Mouse (Mus musculus): ENCODE data around the gene Lats2.
"Not testable (repeated sequence)": the region's sequence is repeated elsewhere in the genome, so short reads cannot be mapped to it uniquely, and the experiment has no call there.

The Lats2 gene

DNA sequence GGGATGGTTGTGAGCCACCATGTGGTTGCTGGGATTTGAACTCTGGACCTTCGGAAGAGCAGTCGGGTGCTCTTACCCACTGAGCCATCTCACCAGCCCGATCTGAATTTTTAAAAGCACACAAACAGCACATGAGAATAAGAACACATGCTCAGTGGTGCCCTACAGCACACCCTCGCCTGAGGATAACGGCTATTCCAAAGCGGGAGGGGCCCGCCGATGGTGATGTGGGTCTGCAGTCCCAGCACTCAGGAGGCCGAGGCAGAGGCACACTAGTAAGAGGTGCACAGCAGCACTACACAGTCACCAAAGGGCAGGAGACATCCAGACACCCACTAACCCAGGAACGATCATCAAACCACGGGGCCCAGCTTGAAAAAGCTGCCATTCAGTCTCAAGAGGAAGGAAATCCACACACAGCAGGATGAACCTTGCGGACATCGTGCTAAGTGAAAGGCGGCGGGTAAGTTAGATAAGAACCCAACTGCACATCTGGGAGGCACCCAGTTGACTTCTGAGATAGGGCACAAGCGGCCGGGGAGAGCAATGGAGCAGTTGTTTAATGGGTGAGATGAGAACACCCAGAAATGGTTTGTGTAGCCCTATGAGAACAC is 65.6 kb downstream of the Lats2 start:
- no peak for DNase-seq

DNA sequence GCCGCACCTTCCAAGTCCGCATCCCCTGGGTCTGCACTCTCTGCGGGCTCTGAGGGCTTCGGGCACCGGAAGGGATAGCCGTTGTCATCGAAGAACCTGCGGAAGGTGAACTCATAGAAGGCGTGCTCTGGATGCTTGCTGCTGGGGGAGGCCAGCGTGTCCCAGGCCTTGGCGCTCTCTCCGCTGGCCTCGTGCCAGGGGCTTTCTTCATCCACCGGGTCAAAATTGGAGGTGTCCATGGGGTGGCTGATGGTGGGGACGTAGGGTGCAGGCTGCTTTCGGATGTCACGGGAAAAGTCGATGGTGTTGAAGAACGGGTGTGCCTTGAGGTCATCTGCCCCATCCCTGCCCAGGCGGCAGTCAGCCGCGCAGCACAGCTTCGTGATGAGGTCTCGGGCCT is 66.9 kb downstream of the Lats2 start:
- no peak for DNase-seq

DNA sequence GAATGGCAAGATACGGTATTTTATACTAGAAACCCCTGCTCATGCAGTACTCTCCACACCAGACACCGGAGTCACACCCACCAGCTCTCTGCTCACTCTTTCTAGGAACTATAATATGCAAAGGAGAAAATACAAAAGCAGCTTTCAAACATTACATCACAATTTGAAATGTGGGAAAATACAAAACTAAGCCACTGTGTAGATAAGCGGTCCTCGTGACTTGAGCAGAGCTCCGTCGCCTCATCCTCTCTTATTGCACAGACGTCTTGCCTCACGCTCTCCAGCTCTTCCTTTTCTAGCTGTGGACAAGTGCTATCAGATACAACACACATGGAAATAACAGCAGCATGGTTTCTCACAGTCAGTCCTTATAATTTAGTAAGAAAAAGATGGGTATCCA is 67.5 kb downstream of the Lats2 start:
- DNase-seq = no peak

DNA sequence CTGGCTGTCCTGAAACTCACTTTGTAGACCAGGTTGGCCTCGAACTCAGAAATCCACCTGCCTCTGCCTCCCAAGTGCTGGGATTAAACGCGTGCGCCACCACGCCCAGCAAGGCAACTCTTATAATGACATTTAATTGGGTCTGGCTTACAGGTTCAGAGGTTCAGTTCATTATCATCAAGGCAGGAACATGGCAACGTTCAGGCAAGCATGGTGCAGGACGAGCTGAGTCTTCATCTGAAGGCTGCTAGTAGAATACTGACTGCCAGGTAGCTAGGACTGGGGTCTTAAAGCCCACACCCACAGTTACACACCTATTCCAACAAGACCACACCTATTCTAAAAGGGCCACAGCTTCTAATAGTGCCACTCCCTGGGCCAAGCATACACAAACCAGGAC is 70.1 kb downstream of the Lats2 start:
- not testable (repeated sequence) for DNase-seq

DNA sequence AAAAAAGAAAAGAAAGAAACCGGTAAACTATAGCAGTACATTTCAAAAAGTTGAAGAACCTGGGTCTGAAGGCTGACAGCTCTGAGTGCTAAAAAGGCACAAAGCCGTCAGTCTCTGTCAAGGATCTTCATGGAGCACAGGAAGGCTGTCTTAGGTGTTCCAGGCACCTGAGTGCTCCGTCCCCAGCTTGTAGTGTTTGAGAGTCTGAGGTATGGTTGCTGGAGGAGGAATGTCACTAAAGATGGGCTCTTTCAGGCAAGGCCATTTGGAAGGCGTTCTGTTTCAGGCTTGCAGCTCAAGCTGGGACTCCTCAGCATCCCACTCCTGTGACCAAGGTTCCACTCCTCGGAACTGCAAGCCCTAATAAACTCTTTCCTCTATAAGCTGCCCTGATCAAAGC is 70.7 kb downstream of the Lats2 start:
- no peak for DNase-seq

DNA sequence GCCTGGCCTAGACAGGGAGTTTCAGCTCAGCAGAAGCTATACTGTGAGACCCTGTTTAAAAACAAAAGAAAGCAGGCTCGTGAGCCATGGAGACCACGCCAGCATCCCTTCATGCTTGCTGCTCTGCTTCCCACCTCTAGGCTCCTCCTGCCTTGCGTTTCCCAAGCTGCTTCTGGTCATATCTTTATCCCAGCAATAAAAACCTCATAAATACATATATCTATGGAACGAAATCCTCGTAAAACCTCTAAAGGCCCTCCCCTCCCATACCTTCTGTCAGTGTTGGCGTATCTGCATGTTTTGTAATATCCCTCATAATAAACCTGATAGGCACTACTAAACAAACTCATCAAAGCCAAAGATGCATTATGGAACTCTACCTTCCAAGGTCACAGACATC is 71.5 kb downstream of the Lats2 start:
- no peak for DNase-seq

DNA sequence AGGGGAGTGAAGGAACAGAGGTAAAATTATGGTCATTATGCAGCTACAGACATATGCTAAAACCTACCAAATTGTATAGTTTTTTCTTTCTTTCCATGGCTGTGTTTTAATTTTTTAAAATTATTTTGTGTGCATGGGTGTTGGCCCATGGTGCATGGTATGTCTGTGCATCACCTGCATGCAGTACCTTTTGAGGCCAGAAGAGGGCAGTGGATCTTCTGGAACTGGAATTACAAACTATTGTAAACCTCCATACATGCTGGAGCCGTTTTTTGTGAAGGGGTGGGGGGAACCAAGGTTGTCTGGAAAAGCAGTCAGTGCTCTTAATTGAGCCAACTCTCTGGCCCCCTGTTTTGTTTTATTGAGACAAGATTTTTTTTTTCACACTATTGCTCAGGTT is 73.6 kb downstream of the Lats2 start:
- DNase-seq = no peak

DNA sequence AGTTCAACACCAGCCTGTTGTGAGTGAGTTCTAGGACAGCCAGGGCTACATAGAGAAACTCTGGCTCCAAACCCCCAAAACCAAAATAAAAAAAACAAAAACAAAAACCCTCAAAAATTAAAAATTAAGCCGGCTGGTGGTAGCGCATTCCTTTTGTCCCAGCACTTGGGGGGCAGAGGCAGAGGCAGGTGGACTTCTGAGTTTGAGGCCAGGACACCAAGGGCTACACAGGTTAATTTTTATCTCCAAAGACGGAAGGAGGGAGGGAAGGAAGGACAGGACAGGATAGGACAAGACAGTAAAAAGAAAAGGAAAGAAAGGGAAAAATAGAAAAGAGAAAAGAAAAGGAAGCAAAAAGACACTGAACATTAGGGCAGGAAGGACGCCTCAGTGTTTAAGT is 75.4 kb downstream of the Lats2 start:
- DNase-seq = no peak

DNA sequence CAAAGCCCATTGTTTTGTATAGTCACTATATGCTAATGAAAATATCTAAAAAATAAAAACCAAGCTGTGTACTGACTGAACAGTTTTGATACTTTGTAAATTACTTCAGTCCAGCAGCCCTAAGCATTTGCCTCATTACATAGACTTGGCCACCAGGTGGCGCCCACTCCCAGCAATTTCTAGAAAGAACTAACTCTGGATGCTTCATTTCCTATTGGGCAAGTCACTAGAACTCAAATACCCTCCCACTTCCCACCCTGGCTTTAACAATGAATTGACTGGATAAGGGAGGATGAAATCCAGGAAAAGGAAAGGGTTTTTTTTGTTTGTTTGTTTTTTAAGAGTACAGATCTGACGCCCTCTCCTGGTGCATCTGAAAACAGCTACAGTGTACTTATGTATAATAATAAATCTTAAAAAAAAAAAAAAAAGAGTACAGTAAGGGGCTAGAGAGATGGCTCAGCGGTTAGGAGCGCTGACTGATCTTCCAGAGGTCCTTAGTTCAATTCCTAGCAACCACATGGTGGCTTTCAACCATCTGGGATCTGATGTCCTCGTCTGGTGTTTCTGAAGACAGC is 78.1 kb downstream of the Lats2 start:
- DNase-seq = peak; percentile 58

DNA sequence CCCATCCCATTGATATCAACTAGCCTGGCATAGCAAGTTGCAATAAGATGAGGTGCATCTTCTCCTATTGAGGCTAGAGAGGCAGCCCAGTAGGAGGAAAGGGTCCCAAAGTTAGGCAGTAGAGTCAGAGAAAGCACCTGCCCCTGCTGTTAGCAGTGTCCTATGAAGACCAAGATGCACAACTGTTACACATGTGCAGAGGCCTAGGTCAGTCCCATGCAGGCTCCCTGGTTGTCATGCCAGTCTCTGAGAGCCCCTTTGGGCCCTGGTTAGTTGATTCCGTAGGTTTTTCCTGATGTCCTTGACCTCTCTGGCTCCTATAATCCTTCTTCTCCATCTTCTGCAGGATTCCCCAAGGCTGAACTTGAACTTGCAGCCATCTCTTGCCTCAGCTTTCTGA is 78.7 kb downstream of the Lats2 start:
- DNase-seq = no peak

DNA sequence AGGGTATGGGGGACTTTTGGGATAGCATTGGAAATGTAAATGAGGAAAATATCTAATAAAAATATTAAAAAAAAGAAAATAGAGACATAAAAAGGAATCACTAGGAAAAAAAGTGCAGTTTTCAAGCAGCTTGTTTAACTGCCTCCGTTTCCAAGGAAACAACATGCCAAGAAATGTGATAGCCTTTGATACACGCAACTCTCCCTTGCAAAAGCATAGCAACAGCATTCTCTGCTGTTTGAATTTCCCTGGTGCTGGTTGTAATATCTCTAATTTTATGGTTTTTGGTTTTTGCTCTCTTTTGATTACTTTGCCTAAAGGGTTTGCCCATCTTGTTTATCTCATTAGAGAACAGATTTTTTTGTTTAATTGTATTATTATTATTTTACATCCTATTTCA is 82.7 kb downstream of the Lats2 start:
- no peak for DNase-seq

DNA sequence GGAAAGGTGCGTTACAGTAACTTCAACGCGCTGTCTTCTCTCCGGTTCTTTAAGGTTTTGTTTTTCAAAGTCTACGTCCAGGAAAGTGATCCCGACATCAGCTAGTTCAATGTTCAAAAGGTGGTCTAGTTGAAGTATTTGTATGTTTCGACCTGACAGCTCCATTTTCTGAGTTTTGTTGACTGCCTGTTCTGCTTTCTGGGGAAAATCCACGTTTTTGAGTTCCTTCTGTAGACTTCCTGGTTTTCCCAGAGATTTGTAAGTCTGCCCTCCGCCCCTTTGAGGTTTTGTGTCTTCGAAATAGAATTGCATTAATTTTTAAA is 92.6 kb downstream of the Lats2 start:
- DNase-seq = no peak

DNA sequence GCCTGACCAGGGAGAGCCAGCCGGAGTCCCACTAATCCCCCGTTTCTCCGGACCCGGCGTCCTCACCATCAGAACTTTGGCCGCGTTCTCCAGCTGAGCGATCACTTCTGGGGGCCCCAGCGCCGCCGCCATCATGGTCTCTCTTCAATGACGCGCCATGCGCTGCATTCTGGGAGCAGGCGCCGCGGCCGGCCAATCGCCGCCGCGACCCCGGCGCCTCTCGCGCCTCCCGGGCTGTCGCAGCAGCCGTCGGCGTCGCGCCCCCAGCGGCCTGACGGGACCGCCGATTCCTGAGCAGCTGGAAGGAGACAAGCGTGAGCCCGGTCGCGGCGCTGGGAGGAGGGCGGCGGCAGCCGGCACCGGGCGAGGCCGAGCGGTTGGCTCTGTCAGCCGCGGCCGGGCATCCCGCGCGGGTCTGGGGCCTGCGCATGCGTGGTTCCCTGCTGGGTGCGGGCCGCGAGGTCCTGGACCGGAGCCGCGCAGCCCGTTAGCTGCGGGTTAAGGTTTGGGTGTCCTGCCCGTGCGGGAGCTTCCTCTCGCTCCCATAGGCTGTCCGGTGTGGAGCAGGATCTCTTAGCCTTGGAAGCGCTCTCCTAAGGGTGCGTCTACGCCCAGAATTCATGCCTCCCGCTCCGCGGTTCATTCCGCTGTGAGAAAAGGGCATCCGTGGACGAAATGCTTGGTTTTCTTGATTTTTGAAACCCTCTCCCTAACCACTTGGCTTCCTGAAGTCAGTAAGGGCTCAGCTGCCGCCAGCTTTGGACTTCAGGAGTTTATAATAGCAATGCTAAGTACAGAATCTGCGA is 93.2 kb downstream of the Lats2 start, which contains the start of gene Xpo4:
TSS of gene Xpo4 (minus strand) at position 609 of the 806 bp plus-strand sequence.
- peak; percentile 84 for DNase-seq

DNA sequence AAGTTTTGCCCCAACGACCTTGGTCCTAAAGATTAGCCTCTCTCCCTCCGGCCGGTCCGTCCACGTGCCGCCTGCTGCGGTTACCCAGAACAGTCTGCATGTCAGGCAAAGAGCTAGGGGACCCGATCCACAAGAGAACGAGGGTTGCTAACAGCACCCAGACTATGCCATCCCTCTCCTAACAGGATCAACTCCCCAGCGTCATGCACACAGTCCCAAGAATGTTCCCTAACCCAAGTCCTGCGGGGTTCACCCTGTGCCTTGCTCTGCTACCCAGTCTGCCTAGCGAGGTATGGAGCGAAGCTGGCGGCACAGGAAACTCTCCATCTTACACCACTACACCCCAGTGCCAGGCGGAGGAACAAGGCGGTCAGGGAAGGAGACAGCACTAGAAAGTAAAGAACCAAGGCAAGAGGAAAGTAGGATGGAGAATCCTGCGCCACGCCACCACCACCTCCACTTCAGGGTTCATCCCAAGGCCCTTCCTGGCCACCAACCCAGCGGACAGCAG is 93.8 kb downstream of the Lats2 start:
- DNase-seq = no peak

DNA sequence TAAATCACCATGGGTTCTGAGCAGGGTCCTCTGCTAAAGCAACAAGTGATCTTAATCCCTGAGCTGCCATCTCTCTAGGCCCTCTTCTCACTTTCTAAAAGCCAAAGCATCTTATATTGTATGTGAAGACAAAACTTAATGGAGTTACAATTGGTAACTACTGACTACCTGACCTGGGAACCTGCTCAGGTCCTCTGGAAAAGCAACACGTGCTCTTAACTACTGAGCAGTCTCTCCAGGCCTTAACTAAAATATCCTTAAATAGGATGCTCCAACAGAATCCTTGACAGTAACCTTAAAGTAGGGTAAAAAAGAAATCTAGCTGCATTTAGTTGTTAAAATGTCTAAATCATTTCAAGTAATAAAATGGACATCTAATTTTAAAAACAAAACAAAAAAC is 94.6 kb downstream of the Lats2 start:
- no peak for DNase-seq

DNA sequence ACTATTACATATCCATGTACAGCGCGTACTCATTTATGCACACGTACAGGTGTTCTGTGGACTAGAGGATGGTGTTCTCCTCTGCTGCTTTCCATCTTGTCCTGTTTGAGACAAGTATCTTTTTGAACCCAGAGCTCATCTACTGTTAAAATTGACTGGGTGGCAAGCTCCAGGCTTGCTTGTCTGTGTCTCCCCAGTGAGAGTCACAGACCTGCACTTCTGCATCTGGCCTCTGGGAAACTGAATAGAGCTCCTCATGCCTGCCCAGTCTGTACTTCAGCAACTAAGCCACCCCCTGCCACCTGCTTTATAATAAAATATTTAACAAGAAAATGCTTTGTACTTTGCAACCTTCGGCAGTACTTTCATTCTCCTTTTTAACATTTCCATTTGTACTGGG is 99.9 kb downstream of the Lats2 start:
- no peak for DNase-seq

DNA sequence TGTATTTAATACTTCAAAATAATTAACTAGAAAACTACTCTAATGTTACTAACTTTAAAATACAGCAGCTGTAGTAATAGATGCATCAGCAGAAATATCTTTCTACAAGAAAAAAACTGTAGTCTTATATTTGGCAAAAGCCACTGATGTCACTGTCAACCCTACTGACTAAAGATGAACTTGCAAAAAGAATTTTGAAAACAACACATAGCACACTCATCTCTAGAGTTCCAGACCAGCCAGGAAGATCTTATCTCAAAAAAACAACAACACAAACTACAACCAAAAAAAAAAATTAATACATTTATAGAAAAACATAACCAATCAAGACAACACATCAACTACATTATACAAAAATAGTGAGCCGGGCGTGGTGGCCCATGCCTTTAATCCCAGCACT is 100.7 kb downstream of the Lats2 start:
- no peak for DNase-seq

DNA sequence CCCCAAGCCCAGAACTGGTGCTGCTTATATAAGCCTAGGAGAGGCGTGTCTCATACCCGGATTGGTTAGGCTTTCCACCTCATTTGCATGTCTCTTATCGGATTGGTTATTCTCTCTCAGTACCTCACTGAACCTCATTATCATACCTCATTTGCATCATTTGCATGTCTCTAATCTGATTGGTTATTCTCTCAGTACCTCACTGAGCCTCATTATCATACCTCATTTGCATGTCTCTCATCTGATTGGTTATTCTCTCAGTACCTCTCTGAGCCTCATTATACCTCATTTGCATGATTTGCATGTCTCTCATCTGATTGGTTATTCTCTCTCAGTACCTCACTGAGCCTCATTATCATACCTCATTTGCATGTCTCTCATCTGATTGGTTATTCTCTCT is 101.7 kb downstream of the Lats2 start:
- not testable (repeated sequence) for DNase-seq

DNA sequence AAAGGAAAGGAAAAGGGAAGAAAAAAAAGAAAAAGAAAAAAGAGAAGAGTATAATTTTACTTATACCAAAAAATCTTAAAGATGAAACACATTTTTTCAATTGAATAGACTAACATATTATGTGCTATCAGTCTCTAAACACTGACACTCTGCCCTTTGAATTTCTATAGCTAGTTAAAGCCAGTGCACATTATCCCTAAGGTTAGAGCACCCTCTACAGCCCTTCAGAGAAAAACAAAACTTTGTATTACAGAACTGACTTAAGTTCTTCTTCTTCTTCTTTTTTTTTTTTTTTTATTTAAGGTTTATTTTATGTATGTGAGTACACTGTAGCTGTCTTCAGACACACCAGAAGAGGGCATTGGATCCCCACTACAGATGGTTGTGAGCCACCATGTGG is 108.7 kb downstream of the Lats2 start:
- DNase-seq = no peak

DNA sequence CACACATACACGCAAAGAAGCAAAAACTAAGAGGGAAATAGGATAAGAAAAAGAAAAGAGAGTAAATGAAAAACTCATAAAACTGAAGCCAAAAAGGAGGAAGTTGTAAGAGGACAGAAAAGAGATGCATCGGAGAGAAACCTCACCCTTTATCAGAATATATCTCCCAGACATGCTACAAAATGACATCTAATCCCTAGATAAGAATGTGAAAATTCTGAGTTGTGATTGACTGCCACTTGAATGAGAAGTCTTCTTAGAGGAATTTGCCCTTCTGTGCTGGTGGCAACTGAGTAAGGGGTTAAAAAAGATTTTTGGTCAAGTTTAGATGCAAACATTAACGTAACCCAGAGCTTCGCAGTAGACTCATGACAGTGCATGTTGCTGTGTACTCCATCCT is 112.0 kb downstream of the Lats2 start:
- no peak for DNase-seq
